24 mouse cellular contexts compared by ENCODE assay signal in genomic region chr14:41066416-41066815, GRCm38 (mm10). TPM values are rescaled to one million over a fixed set of nuclear protein-coding genes. Genes with fewer than 3 reads are reported as not detected.
DNase-seq lines count a peak whose midpoint lies in the region; TF ChIP-seq lines count a peak whose summit lies in the region.
"Had no signal": no experiment of that assay in that cellular context is flagged by ENCODE, and none has a peak within 500 bp of the region (broad histone marks: within the 10 kb centered on the region; RNA-seq: fewer than 3 reads in every experiment).

No protein-coding gene starts in this region.

- DNase-seq in ES-CJ7 (ENCODE audit: low read depth, low spot score) (peak; percentile 69), ES-E14 (ENCODE audit: low read depth, low spot score) (peak; percentile 70), ZHBTc4 (ENCODE audit: low read depth, low spot score) (peak; percentile 74)
- no peak for DNase-seq in T-cell, adult 2 months (ENCODE audit: low spot score)
- no peak for DNase-seq in urinary bladder, adult 18-20 months (ENCODE audit: low spot score in 2 of 2)
- DNase-seq in urinary bladder, adult 2 months (ENCODE audit: low spot score), result no peak
- DNase-seq: adrenal gland, adult 8-10 months; adrenal gland, postnatal 14 days; adrenal gland, postnatal 36 days; cerebellum, adult 11-12 months; cerebellum, adult 2 months; cerebellum, adult 9-10 months; cerebellum, postnatal 10 days; cerebellum, postnatal 25 days; forebrain, postnatal 0 days had no signal

- no peak overlapping the region for H3K9ac ChIP-seq in ES-E14 (ENCODE audit: insufficient read depth, low read depth, low read length, poor library complexity, severe bottlenecking)
- H3K9ac ChIP-seq: embryonic facial prominence, embryonic 12.5 days; forebrain, embryonic 13.5 days; forebrain, embryonic 15.5 days; forebrain, postnatal 0 days had no signal

- H3K4me3 ChIP-seq in ES-E14 (ENCODE audit: insufficient read depth in 1 of 2, low read depth in 1 of 2, low read length in 2 of 2, poor library complexity in 1 of 2, severe bottlenecking in 1 of 2), result no peak overlapping the region
- H3K4me3 ChIP-seq: embryonic facial prominence, embryonic 10.5 days; embryonic facial prominence, embryonic 12.5 days; forebrain, embryonic 13.5 days; forebrain, embryonic 15.5 days had no signal

- H3K27ac ChIP-seq in ES-E14 (ENCODE audit: insufficient read depth, low read depth, low read length, poor library complexity, severe bottlenecking), result no peak overlapping the region
- H3K27ac ChIP-seq: embryonic facial prominence, embryonic 10.5 days; embryonic facial prominence, embryonic 12.5 days; forebrain, embryonic 13.5 days; forebrain, embryonic 15.5 days had no signal

- no peaks in the 10 kb centered on the region for H3K9me3 ChIP-seq in ES-E14 (ENCODE audit: control insufficient read depth, insufficient read depth, low read depth, low read length)
- H3K9me3 ChIP-seq: embryonic facial prominence, embryonic 10.5 days; embryonic facial prominence, embryonic 12.5 days; forebrain, embryonic 13.5 days; forebrain, embryonic 15.5 days had no signal

- in situ Hi-C loops in ES-E14 (cut with MboI; ENCODE audit: low sequenced_read_pairs in 2 of 2, unreplicated experiment in 2 of 2), result no loop called here

- H3K36me3 ChIP-seq in ES-E14 (ENCODE audit: control insufficient read depth, insufficient read depth, low read length, poor library complexity, severe bottlenecking), result no peaks in the 10 kb centered on the region
- H3K36me3 ChIP-seq: embryonic facial prominence, embryonic 10.5 days; embryonic facial prominence, embryonic 12.5 days; forebrain, embryonic 15.5 days had no signal

- H3K4me1 ChIP-seq in ES-E14 (ENCODE audit: control insufficient read depth in 2 of 2, insufficient read depth in 2 of 2, low read length in 2 of 2, poor library complexity in 1 of 2), result peaks cover 0 to 2% of the 10 kb centered on the region in 2 experiments; a peak in 1 of 4 replicates
- H3K4me1 ChIP-seq: embryonic facial prominence, embryonic 10.5 days; embryonic facial prominence, embryonic 12.5 days; forebrain, embryonic 13.5 days; forebrain, embryonic 15.5 days had no signal

TF ChIP-seq in ES-E14, 5 proteins besides CTCF, POLR2A, EP300 and RAD21:
- TF ChIP-seq ZNF384 (IDR thresholded peaks at IDR 0.05; ENCODE audit: low read depth, low read length) (peak; percentile 71), ZC3H11A (IDR thresholded peaks at IDR 0.05; ENCODE audit: borderline replicate concordance, low read depth, low read length) (no peak)

RNA-seq across cellular contexts. Expression of gene Dydc2, which starts 2.6 kb away (rescaled TPM):
- total RNA-seq in ES-E14 (2012; rRNA removed), result not detected in 2 replicates
- polyA plus RNA-seq in urinary bladder, adult 2 months (2012; rRNA removed), result not detected in 2 replicates
- total RNA-seq: MEL had no signal
- polyA plus RNA-seq: activated CD4-positive, CD25-positive, alpha-beta regulatory T cell, adult 4 months; embryonic facial prominence, embryonic 10.5 days had no signal

RNA-seq across cellular contexts. Expression of gene Dydc1, which starts 6.3 kb away (rescaled TPM):
- total RNA-seq in ES-E14 (2012; rRNA removed), result not detected in 2 replicates
- not detected in 2 replicates for polyA plus RNA-seq in urinary bladder, adult 2 months (2012; rRNA removed)
- total RNA-seq: adrenal gland, adult 18-20 months; adrenal gland, postnatal 14 days; forebrain, postnatal 0 days; MEL had no signal
- polyA plus RNA-seq: activated CD4-positive, CD25-positive, alpha-beta regulatory T cell, adult 4 months; C2C12; cerebellum, adult 2 months; embryonic facial prominence, embryonic 10.5 days; embryonic facial prominence, embryonic 12.5 days; forebrain, embryonic 11.5 days had no signal

RNA-seq across cellular contexts. Expression of gene Mat1a, which starts 38.4 kb away (rescaled TPM):
- total RNA-seq in ES-E14 (2012; rRNA removed), result 0.11 and 0.54 TPM in 2 replicates
- not detected in 2 replicates for polyA plus RNA-seq in urinary bladder, adult 2 months (2012; rRNA removed)
- total RNA-seq: forebrain, postnatal 0 days; MEL had no signal
- polyA plus RNA-seq: activated CD4-positive, CD25-positive, alpha-beta regulatory T cell, adult 4 months; C2C12; cerebellum, adult 2 months; embryonic facial prominence, embryonic 10.5 days; embryonic facial prominence, embryonic 12.5 days; forebrain, embryonic 11.5 days; forebrain, embryonic 13.5 days; forebrain, embryonic 15.5 days; forebrain, postnatal 0 days had no signal

RNA-seq across cellular contexts. Expression of gene Fam213a, which starts 52.8 kb away (rescaled TPM):
- 13.6 and 16.7 TPM in 2 replicates for total RNA-seq in ES-E14 (2012; rRNA removed)
- polyA plus RNA-seq in urinary bladder, adult 2 months (2012; rRNA removed), result 52.2 and 61.9 TPM in 2 replicates

Comparison
In these comparisons a context has a peak if more than half of its experiments do, and no peak if none do; other contexts are left out.
1. DNase-seq: peak in ES-CJ7 (single experiment), ES-E14 (single experiment) and ZHBTc4 (single experiment); none in T-cell, adult 2 months (single experiment), urinary bladder, adult 18-20 months (0 of 2) and urinary bladder, adult 2 months (single experiment).